Mouse (Mus musculus) liver (tissue): ENCODE measurements at regions not wholly inside any gene's neighbourhood (a gene's known extent, or its start where the extent isn't known, plus 50 kb on each side); places are given as distances from the start of the nearest gene placed in this dataset.

ENCODE experiments used
- DNase-seq: peaks from one replicate; pipeline ENCODE4 v3.0.0-alpha.2; 2020; ENCODE audit warnings: mixed read lengths

DNA sequence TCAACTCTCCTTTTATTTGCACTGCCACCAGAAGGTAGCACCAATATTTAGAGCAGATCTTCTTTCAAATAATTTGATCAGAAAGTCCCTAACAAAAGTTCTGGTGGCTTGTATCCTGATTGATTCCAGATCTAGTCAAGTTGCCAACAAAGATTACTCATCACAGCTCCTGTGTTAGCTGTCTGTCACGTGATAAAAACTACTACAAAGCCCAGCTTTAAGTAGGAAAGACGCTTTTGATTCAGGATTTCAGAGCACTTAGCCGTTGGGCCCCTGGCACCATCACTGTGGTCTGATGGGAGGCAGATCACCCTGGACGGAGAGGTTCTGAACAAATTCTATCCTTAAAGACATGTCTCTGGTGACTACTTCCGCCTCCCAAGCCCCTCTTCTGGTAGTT lies 241.6 kb upstream of the Il12b start:
- no peak for DNase-seq

DNA sequence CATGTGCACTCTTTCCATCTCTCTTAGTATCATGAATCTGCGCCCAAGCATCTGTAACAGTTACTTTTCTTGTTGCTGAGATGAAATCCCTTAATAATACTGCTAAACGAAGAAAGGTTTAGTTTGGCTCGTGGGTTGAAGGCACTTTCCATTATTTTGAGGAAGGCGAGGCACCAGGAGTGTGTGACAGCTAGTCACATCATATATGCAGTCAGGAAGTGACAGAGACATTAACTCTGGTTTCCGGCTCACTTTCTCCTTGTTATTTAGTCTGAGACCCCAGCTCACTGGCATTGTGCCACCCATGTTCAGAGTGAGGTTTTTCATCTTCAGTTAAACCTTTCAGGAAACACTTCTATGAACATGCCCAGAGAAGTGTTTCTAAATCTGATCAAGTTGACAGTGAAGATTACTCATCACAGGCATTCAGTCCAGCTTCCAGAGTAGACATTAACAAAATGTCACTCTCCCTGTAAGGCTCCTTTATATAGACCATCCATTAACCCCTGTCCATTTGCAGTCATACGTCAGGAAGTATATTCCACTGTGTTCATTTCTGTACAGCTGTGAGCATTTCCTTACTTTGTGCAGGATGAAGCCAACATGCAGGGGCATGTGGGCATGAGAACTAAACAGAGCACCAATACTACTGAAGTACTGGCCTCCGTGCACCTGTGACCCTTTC lies 238.0 kb upstream of the Il12b start:
- no peak for DNase-seq

GRCm38 (mm10) chr11:44163049-44163448 lies 236.8 kb upstream of the Il12b start:
- no peak for DNase-seq

DNA sequence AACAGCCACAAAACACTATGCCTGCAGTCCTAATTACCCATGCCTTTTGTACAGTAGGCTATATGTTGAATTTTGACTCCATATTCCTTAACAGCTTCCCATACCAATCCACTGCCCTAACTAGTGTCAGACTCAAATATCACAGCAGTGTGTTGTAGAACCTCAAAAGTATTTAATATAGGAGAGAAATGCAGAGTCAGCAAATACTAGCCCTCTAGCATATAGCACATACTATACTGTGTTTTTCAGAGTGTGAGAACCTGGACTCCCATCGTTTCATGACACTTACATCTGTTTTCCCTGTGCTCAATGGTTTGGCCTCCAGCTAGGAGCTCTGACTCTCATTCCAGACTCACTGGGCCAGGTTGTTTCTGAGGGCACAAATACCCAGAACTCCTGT lies 236.1 kb upstream of the Il12b start:
- no peak for DNase-seq

DNA sequence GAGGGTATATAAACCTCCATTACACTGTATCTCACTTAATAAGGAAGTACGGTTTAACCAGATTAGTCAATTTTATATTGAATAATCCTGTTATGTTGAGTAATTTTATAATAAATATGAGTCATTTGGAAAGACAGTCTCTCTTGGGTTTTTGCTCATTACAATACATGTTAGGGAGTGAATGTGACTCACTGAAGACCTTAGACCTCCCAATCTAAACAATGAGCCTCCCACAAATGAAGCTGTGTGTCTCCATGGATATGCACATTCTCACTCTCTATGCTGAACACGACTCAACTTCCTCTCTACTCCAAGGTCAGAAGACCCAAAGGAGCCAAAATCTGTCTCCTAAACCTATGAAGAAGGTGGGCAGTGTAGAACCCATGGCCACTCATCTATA lies 235.7 kb upstream of the Il12b start:
- no peak for DNase-seq

- no peak for DNase-seq
Measured at GRCm38 (mm10) chr11:44167724-44168500, 232.0 kb upstream of the Il12b start.

- DNase-seq: no peak
Measured at GRCm38 (mm10) chr11:44172478-44172877, 227.4 kb upstream of the Il12b start.

DNA sequence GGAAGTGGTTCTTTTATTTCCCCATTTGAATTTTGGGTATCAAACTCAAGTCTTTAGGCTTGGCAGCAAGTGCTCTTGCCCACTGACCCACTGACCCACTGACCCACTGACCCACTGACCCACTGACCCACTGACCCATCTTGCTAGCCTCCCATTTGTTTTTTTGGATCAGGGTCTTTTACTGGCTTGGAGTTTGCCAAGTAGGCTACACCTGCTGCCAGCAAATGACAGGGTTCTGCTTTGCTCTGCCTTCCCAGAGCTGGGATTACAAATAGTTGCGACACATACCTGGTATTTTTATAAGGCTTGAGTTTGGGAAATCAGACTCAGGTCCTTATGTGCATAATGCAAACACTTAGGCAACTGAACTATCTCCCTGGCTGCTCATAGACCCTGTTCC lies 226.7 kb upstream of the Il12b start:
- DNase-seq: no peak

- DNase-seq: no peak
Measured at GRCm38 (mm10) chr11:44174548-44174947, 225.3 kb upstream of the Il12b start.

GRCm38 (mm10) chr11:44179711-44180110 lies 220.2 kb upstream of the Il12b start:
- DNase-seq: no peak

- DNase-seq: no peak
Measured at GRCm38 (mm10) chr11:44183823-44184222, 216.0 kb upstream of the Il12b start.

DNA sequence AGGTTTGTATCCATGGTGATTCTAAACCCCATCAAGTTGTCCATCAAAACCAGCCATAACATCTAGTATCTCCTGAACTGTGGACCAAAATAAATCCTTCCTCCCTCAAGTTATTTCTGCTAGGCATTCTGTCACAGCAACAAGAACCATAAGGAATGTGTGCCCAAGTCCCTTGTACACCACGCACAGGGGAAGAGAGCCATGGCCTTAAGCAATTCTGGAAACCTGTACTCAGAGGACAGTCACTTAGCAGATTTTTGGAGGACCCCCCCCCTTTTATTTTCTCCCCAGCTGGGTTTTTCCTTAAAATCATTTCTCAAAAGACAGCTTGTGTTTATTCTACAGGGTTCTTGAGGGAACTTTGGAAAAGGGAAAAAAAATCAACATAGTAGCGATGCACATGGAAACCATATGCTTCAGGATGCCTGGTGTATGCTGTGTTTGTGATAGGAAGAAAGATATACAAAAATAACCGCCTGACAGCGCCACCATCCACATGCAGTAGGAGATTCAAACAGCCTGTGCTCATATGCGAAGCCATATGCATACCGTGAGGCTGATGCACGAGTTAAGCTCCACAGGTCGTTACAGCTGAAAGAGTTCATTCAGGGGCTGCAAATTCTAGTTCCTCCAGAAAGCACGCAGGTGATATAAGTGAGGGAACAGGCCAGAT lies 214.5 kb upstream of the Il12b start:
- DNase-seq: no peak

GRCm38 (mm10) chr11:44188202-44188601 lies 211.7 kb upstream of the Il12b start:
- DNase-seq: no peak

DNA sequence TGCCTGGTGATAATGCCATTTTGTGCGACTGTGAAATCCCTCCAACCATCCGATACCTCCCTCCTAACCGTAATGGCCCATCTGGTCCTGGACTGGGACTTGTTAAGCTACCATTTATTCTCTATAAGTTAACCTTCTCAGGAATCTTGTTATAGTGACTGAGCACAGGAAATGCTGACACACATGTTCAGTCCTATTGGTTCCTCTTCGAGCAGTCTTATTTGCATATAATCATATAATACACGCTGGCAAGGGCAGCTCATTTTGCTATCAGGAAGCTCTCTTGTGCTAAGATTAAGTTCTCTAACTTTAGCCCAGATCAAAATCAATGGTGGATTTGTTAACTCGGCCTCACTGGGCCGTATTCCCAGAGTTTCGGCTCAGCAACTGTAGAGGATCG lies 206.1 kb upstream of the Il12b start:
- DNase-seq: no peak

DNA sequence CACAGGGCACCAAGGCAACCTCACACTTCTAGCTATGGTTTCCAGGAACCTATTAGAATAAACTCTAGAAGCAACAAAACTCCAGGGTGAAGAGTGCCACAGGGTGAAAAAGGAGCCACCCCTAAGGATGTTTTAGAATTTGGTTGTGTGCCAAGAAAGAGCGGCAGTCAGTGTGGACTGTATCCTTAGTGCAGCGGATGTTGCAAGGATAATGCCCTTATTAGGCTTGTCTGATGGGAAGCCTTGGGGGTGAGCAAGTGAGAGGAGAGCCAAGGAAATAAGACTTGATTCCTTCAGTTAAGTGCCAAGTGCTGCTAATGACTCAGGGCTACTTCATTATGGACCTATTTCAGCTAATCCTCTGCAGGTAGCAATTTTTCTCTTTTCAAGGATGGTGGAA lies 197.1 kb upstream of the Il12b start:
- no peak for DNase-seq

DNA sequence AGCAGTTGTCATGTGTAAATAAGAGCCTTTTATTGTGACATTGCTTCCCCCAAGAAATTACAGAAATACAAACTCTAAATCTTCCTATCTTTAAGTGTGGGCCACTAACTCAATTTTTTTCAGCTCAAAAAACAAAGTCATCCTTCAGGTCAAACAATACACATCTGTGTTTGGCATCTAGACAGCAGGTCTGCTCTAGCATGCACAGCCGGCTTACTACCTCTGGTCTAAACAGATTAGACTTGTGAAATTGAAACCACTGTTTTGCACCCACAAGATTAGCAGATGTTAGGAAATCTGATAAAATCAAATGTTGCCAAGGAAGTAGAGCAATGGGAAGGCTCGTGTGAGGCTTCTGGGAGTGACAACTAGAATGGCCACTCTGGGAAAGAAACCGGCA lies 195.5 kb upstream of the Il12b start:
- no peak for DNase-seq

DNA sequence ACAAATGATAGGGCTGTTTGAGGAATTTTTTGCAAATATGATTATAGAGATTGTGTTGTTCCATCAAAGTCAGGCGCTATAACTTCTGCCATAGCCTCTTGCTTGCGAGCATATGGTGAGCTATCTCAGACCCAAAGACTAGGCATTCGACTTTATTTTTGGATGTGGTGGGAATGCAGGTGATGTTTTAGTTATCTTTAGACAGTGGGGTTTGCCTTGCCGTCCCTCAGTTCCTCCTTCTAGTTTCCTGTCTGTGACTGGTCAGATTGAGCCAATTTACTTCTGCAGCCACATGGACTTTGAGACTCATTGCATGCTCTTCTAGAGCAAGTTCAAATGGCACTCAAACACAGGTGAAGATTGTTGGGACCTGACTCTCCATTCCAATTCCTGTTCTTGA lies 193.0 kb upstream of the Il12b start:
- no peak for DNase-seq

DNA sequence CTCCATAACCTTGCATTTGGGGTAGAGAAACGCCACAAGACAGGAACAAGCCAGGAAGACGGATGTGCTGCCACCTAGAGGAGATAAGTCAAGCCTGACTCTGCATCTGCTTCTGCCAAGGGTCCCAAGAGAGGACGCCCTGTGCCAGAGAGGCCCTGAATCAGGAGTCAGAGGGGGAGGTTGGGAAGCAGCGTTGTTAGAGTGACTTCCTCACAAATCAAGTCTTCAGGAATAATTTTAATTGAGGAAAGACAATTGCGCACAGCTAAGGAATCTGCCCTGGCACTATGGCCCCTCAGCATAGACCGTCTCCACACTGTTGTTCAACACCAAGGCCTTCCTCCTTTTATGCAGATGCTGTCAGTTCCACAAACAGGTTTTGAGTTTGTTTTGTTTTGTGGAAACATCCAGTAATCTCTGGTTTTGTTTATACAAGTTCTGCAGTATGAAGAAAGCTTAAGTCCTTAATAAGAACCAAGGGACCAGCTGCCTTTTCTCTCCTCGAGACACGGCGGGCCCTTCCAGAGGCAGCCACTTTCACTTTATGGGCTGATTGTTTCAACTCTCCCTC lies 187.9 kb upstream of the Il12b start:
- peak; percentile 20 for DNase-seq

GRCm38 (mm10) chr11:44214095-44214494 lies 185.8 kb upstream of the Il12b start:
- no peak for DNase-seq

GRCm38 (mm10) chr11:44216346-44216745 lies 183.5 kb upstream of the Il12b start:
- DNase-seq: no peak

GRCm38 (mm10) chr11:44219971-44220370 lies 179.9 kb upstream of the Il12b start:
- DNase-seq: no peak

- DNase-seq: no peak
Measured at GRCm38 (mm10) chr11:44229996-44230395, 169.9 kb upstream of the Il12b start.

DNA sequence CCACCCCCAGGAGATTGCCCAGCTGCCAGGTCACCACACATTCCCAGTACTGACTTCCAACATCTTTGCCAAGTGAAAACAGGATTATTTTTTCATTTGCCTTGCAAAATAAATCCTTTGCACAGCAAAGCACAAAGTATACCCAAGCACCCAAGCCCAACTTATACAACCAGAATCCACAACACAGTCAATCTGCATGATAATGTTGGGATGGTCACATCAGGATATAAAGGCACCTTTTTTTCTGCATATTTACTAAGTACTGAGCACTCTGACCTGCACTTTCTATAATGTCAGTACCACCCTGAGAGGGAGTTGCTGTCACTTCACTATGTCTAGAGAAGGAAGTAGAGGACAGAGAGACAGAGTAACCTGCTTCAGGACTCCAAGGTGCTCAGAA lies 164.4 kb upstream of the Il12b start:
- DNase-seq: no peak

- DNase-seq: no peak
Measured at GRCm38 (mm10) chr11:44238051-44238450, 161.8 kb upstream of the Il12b start.
